Mouse (Mus musculus): ENCODE data around the gene Phf19.

Gene Phf19

GRCm38 (mm10) chr2:34938269-34939208, 24.7 kb upstream of the Phf19 start:
- no peak for DNase-seq

DNA sequence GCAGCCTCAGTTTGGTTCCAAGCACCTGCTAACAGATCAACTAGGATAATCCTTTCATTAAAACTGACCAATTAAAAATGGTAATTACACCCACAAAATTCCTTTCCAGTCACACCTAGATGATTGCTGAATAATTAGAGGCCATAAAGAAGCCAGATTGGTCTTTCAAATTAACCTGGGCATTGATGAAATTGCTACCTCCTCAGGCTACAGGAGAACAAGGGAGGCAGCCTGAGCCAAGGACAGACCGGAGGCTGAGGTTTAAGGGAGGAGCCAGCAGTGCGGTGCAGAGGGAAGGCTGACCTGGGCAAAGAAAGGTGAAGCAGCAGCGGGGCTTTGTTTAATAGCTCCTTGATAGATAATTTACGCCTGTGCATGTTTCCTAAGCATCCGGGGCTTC, 23.6 kb upstream of the Phf19 start:
- no peak for DNase-seq

- no peak for DNase-seq
These were observed 13.5 kb upstream of the Phf19 start for GRCm38 (mm10) chr2:34927320-34927719.

DNA sequence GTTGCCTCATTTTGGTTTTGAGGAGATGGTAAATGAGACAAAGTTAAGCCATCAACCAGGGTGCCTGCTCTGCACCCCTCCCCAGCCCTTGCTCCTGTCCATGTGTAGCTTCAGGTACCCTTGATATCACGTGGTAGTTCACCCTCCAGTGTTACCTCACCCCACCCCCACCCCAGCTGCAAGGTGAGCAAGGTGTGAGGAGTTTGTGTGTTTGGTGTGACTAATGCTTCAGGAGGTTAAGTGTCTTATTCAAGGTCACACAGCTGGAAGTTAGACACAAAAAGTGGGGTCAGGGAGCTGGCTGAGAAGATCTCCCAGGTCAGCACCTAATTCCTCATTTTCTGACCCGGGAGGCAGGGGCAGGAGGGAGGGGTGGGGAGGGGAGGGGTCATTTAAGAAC, 8.9 kb upstream of the Phf19 start:
- DNase-seq = no peak

DNA sequence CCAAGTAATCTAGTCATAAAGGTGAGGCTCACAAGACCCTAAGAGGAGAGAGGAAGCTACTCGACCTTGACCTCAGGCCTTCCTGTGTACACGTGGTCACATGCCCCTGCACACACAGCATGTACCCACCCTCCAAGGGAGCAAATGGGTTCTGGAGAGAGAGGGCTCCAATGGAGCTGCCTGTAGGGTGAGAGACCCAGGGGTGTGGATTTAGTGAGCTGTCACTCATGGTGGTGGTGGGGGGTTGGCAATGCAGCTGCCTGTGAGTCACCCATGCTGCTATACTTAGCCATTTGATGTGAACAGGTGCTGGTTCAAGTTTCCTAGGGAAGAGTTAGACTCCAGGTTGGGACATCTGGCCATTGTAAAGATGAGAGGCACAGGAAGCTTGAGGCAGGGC, 6.3 kb upstream of the Phf19 start:
- no peak for DNase-seq

GRCm38 (mm10) chr2:34915103-34915502, 1.3 kb upstream of the Phf19 start:
- no peak for DNase-seq

DNA sequence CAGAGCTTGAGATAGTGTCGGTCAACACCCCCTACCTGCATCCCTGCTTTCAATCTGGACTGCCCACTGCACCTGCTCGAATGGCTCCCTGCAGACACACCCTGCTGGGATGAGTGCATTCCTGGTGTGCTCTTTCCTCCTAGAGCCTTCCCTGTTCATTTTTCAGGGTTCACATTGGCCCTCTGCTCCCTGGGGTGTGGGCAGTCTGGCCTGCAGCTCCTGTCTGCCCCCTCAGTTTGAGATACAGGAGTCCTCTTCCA, 927 bp upstream of the Phf19 start:
- no peak for DNase-seq

DNA sequence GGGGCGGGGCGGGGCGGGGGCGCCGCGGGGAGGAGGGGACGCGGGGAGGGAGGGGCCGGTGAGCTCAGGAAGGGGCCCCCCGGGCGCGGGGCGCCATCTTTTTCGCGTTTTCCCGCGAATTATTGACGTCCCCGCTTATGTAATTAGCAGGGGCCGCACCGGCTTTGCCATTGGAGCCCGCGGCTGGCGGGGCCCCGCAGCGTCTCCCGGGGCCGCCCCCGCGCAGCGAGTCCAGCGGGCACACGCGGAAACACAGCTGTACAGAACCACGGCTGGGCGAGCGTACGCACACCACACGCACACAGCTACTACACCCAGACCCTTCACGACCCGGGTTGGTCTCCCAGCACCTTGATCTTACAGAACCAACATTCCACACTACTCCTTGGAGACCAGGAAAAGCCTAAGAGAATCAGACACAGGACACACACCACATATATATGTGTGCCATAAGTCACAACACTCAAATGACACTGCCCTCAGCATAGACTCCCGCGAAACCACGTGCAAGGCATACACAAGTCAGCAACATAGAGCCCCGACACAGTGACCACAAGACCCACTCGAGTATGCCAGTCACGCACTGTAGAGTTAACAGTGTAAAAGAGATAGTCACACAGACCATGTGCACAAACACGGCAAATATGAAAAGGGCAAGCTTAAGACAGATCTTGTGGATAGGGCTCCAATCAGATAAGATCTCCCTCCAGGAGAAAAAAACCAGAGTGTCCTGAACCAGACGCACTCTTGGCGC, 420 bp upstream of the Phf19 start:
- peak in 1 of 2 experiments; percentile 53 for DNase-seq

DNA sequence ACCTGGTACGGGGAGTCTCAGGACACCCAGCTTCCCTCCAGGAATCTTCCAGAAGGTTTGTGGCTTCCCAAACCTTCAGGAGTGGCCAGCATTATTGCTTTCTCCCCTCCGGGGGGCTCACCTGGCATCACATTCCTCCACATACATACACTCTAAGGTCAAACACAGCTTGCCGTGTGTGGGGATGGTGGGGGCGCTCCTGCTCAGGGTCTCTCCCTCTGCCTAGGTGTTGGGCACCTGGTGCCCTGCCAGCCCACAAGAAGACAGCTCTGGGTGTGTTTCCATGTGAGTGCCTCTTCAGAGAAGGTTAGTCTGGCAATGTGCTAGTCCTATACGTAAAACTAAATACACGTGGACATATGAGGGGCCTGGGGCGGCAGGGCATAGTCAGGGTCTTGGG, 1.2 kb downstream of the Phf19 start:
- no peak for DNase-seq

GRCm38 (mm10) chr2:34911871-34912270, 2.0 kb downstream of the Phf19 start:
- DNase-seq = no peak

DNA sequence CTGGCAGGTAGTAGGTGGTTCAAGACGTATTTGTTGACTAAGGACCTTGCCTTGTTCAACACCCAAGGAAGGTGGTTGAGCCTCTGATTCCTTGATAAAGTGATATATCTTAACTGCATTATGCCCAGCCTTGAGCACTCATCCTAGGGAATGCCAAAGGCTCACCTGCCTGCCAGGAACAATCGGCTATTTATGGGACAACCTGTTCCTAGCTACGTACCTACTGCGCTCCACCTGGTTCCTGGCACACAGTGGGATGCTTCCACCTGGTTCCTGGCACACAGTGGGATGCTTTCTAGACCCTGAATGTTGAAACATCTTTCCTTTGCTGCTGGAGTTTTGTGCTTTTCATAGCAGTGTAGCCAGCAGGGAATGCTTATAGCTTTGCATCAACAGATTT, 4.1 kb downstream of the Phf19 start:
- DNase-seq = no peak

DNA sequence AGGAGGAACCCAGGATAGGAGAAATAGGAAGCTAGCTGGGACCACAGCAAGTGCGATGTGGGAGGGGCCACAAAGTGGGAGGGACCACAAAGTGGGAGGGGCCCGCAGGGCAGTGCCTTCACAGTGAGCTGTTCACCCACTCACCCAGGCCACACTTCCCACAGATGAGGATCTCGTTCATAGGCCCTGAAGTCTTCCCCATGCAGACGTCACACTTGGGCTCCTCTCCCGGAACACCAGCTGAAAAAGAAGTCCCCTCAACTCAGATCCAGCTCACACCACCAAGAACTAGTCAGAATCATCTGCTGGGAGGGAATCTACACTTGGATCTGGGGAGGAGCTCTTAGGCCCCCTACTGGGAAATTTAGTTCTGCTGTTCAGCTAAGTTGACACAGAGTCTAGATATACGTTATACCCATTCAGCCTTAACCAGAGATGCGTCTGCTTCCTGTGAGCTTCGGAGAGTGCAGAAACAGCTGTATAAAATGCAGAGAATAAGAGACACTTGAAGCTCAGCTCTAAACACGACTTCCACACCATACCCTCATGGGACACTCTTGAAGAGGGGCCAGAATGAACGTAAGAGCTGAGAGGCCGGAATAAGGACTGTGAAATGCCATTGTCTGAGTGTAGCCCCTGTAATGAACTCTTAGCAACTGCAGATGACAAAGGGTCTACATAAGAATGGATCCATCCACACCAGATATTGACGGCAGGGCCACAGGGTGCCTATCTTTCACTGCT, 6.8 kb downstream of the Phf19 start:
- DNase-seq = peak; percentile 79

- no peak for DNase-seq
These were observed 7.4 kb downstream of the Phf19 start for GRCm38 (mm10) chr2:34906426-34906825.

DNA sequence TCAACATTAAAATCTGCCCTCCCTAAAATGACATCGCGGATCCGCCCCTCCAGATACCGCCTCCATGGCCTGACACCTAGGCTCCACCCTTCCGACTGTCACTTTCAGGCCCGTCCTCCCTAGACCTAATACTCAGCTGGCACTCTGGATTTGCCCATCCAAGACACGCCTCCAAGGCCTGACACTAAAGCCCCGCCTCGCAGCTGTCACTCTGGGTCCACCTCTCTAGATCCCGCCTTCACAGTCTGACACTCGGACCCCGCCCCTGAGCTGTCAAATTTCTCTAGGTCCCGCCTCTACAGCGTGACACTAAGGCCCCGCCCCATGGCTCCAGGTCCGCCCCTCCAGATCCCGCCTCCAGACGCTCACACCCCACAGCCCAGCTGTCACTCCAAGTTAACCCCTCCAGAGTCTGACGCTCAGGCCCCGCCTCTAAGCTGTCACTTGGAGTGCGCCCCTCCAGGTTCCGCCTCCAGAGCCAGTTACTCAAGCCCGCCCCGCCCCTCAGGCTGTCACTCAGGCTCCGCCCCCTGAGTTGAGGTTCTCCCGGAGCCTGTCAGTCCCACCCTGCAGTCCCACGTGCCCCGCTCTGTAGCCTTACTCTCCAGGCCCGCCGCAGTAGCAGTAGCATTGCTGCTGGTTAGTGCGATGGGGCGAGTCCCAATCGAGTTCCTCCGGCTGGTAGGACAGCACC, 8.8 kb downstream of the Phf19 start:
- peak; percentile 100 for DNase-seq

- DNase-seq = no peak
These were observed 10.0 kb downstream of the Phf19 start for GRCm38 (mm10) chr2:34903652-34904405.

DNA sequence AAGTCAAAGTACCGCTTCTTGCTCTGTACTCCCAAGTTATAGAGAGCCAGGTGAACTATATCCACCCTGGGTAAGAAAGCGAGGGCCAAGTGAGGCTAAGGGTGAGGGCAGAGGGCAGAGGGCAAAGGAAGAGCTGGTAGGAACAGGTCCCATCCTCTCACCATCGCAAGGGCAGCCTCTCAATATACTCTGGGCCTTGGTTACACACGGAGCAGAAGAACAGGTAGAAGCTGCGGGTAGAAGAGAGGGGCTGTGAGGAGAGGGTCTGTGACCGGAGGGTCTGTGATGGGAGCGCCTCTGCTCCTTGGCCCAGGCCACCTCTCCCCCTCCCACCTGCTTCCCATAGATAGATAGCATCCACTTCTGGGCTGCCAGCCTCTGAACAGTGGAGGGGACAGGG, 10.6 kb downstream of the Phf19 start:
- DNase-seq = no peak

- peak in 1 of 2 experiments; percentile 63 for DNase-seq
These were observed 11.1 kb downstream of the Phf19 start for GRCm38 (mm10) chr2:34902731-34903130.

DNA sequence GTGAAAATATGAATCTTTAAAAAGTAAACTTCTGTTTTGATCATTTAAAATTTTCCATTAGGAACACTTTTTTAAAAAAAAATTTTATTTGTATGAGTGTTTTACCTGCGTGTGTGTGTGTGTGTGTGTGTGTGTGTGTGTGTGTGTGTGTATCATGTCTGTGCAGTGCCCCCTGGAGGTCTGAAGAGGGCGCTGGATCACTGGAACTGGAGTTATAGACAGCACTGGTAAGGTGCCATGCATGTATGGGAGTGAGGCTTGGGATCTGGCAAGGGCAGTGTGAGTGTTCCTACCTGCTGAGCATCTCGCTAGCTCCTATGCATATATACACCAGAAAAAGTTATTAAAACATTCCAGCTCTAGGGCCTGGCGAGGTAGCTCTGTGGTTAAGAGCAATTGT, 12.1 kb downstream of the Phf19 start:
- DNase-seq = no peak

DNA sequence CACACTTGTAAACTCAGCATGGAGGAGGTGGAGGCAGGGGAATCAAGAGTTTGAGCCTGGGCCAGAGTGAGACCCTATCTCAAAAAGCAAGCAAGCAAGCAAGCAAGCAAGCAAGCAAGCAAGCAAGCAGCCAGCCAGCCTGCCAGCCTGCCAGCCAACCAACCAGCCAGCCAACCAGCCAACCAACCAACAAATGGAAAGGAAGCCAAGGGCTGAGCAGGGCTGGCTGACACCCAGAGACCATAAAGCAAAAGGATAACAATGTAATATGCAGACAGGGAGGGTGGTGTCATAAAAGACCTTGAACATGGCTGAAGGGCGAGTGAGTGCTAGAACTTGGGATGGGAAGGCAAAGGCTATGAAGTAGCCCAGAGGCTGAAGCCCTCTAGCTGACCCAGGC, 13.4 kb downstream of the Phf19 start:
- DNase-seq = no peak

DNA sequence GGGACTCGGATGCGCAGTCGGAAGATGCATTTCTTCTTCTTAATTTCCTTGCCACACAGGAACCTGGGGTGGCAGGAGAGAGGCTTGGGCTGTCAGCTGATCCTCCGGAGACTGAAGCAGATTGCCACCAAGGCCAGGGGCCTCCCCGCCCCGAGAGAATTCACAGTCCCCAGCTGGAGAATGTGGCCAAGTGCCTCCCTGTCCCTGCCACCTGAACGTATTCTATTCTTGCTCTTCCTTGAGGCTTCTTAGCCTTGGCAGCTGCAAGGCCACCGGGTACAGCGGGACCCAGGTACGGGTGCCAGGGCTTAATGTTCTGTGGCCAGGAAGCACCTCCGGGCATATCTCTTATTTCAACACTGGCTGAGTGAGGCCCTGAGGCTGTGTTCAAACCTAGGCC, 14.1 kb downstream of the Phf19 start:
- DNase-seq = no peak

GRCm38 (mm10) chr2:34897820-34898219, 16.0 kb downstream of the Phf19 start:
- DNase-seq = peak in 1 of 2 experiments; percentile 67

- no peak for DNase-seq
These were observed 16.9 kb downstream of the Phf19 start for GRCm38 (mm10) chr2:34896821-34897460.

Measured in lung, adult 18-20 months (tissue).